Mouse (Mus musculus): Measurements from ENCODE around the gene Pate4. TPM values are rescaled to one million over a fixed set of nuclear protein-coding genes. Genes with fewer than 3 reads are reported as not detected.

Pate4 gene
- polyA plus RNA-seq, 2 experiments, result not detected

DNA sequence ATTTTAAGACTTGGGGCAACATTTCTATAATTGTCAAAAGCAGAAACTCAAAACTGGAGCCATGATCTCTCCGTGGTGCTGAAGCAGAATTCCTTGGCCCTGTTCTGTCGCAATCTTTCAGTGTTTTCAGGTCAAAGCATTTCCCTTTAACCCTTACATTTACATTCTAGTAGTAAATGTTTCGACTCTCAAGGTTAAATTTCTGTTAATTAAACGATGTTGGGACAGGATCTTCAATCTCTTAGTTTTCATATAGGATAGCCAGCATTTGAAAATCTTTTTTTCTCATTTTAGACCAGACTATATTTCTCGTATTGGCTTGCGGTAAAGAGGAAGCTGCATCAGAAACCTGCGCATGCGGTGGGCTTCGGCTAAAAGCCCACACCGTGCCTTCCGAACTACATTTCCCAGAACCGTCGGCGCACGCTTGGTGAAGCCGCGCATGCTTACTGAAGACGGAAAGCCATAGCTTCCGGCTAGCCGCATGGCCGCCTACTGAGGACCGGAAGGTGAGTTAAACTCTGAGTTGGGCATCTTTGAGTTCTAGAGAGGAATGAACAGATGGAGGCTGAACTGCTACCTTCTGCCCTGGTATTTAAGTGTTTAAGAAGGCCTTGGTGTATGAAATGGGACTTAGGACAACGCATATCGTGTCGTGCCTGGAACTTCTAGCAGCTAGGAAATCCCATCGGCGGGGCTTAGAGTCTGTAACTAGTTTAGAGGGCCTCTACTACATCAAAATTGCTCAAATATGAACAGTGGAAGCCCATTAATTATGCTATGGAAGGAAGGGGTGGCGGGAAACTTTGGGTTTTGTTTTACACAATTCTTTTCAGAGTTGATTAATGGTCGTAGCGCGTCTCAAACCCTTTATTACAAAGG, 52.5 kb downstream of the Pate4 start:
- peaks cover 16% of the 10 kb centered on the region for H3K4me1 ChIP-seq (ENCODE audit: control insufficient read depth, insufficient read depth, low read length)
- H3K36me3 ChIP-seq (ENCODE audit: control insufficient read depth, insufficient read depth, low read length), result peaks cover 23% of the 10 kb centered on the region
- peak; percentile 83; the same call in 1 of the 2 replicates for TF ChIP-seq POLR2A (IDR thresholded peaks at IDR 0.05; ENCODE audit: borderline replicate concordance, extremely low read depth, insufficient read depth, insufficient read length)
- peak overlapping the region; percentile 97 for H3K4me2 ChIP-seq (replicated peaks; ENCODE audit: low read depth, low read length, severe bottlenecking)
- peak overlapping the region; percentile 58 for H3K4me3 ChIP-seq (replicated peaks; ENCODE audit: low read length)
- DNase-seq (ENCODE audit: low spot score), result peak; percentile 93
- peak overlapping the region; percentile 59; the same call in 1 of the 2 replicates for H3K27ac ChIP-seq (replicated peaks; ENCODE audit: low read depth, low read length)
- H3K27me3 ChIP-seq (ENCODE audit: control insufficient read depth, insufficient read depth, low read length), result no peaks in the 10 kb centered on the region
- WGBS, result 2% methylated on average over 31 of the region's 31 CpGs
- peak overlapping the region; percentile 61 for H3K9ac ChIP-seq (ENCODE audit: low read depth, low read length, severe bottlenecking)
- ATAC-seq (ENCODE audit: low FRiP score, low read depth), result peak; percentile 90
- no peaks in the 10 kb centered on the region for H3K9me3 ChIP-seq (ENCODE audit: control insufficient read depth, low read length)

GRCm38 (mm10) chr9:35558257-35559008, 53.3 kb downstream of the Pate4 start, which contains the start of the genes Ddx25 and Pus3:
Gene Ddx25 (minus strand): TSS chr9:35558528.
Gene Pus3 (plus strand): TSS chr9:35558595.
- Histone ChIP-seq H3K9me3 (ENCODE audit: control insufficient read depth, low read length) (no peaks in the 10 kb centered on the region), H3K27ac (replicated peaks; ENCODE audit: low read depth, low read length) (peak within 1 kb of the TSS; percentile 59; the same call in 1 of the 2 replicates), H3K27me3 (ENCODE audit: control insufficient read depth, insufficient read depth, low read length) (no peaks in the 10 kb centered on the region), H3K36me3 (ENCODE audit: control insufficient read depth, insufficient read depth, low read length) (peaks cover 23% of the 10 kb centered on the region), H3K4me1 (ENCODE audit: control insufficient read depth, insufficient read depth, low read length) (peaks cover 16% of the 10 kb centered on the region), H3K9ac (ENCODE audit: low read depth, low read length, severe bottlenecking) (peak within 1 kb of the TSS; percentile 61), H3K4me3 (replicated peaks; ENCODE audit: low read length) (peak within 1 kb of the TSS; percentile 58), H3K4me2 (replicated peaks; ENCODE audit: low read depth, low read length, severe bottlenecking) (peak within 1 kb of the TSS; percentile 97)
- under 1% methylated on average over 40 of the region's 59 CpGs for WGBS
- peak; percentile 74 for ATAC-seq (ENCODE audit: low FRiP score, low read depth)
- no peak for DNase-seq (ENCODE audit: low spot score)
- no peak for TF ChIP-seq POLR2A (IDR thresholded peaks at IDR 0.05; ENCODE audit: borderline replicate concordance, extremely low read depth, insufficient read depth, insufficient read length)

Other genes starting within 250 kb of the Pate4 start
- 83.7 and 98.3 TPM in 2 replicates for gene Cdon, start 190.8 kb downstream of the Pate4 start, polyA plus RNA-seq (2012; rRNA removed)
- 39.6 and 40.9 TPM in 2 replicates for gene Cdon, start 190.8 kb downstream of the Pate4 start, polyA plus RNA-seq (2014; fragmentation: Nextera tagmentation; extraction: Ambion mirVana)
- not detected in 2 replicates for gene Gm1113, start 93.7 kb downstream of the Pate4 start, polyA plus RNA-seq (2012; rRNA removed)
- gene Gm1113, start 93.7 kb downstream of the Pate4 start, polyA plus RNA-seq (2014; fragmentation: Nextera tagmentation; extraction: Ambion mirVana), result not detected in 2 replicates
- 1.9 and 2.3 TPM in 2 replicates for gene Ddx25, start 53.4 kb downstream of the Pate4 start, polyA plus RNA-seq (2012; rRNA removed)
- gene Ddx25, start 53.4 kb downstream of the Pate4 start, polyA plus RNA-seq (2014; fragmentation: Nextera tagmentation; extraction: Ambion mirVana), result 3.0 TPM in 2 replicates
- gene Pus3, start 53.3 kb downstream of the Pate4 start, polyA plus RNA-seq (2012; rRNA removed), result 13.1 and 20.8 TPM in 2 replicates
- gene Pus3, start 53.3 kb downstream of the Pate4 start, polyA plus RNA-seq (2014; fragmentation: Nextera tagmentation; extraction: Ambion mirVana), result 18.2 and 21.7 TPM in 2 replicates
- gene Pate2, start 41.7 kb downstream of the Pate4 start, polyA plus RNA-seq (2012; rRNA removed), result 0.53 and 0.97 TPM in 2 replicates
- 0.37 and 0.55 TPM in 2 replicates for gene Pate2, start 41.7 kb downstream of the Pate4 start, polyA plus RNA-seq (2014; fragmentation: Nextera tagmentation; extraction: Ambion mirVana)
- 8.1 and 10.8 TPM in 2 replicates for gene Hyls1, start 41.5 kb downstream of the Pate4 start, polyA plus RNA-seq (2012; rRNA removed)
- gene Hyls1, start 41.5 kb downstream of the Pate4 start, polyA plus RNA-seq (2014; fragmentation: Nextera tagmentation; extraction: Ambion mirVana), result 15.4 and 15.8 TPM in 2 replicates
- gene Pate3, start 36.3 kb upstream of the Pate4 start, polyA plus RNA-seq (2012; rRNA removed), result not detected in 2 replicates
- gene Pate3, start 36.3 kb upstream of the Pate4 start, polyA plus RNA-seq (2014; fragmentation: Nextera tagmentation; extraction: Ambion mirVana), result not detected in 2 replicates
- not detected in 2 replicates for gene Pate1, start 75.4 kb upstream of the Pate4 start, polyA plus RNA-seq (2012; rRNA removed)
- gene Pate1, start 75.4 kb upstream of the Pate4 start, polyA plus RNA-seq (2014; fragmentation: Nextera tagmentation; extraction: Ambion mirVana), result not detected in 2 replicates
- not detected in 2 replicates for gene Gm17677, start 129.1 kb upstream of the Pate4 start, polyA plus RNA-seq (2012; rRNA removed)
- gene Gm17677, start 129.1 kb upstream of the Pate4 start, polyA plus RNA-seq (2014; fragmentation: Nextera tagmentation; extraction: Ambion mirVana), result not detected in 2 replicates
- gene Gm17727, start 166.2 kb upstream of the Pate4 start, polyA plus RNA-seq (2012; rRNA removed), result not detected in 2 replicates
- gene Gm17727, start 166.2 kb upstream of the Pate4 start, polyA plus RNA-seq (2014; fragmentation: Nextera tagmentation; extraction: Ambion mirVana), result not detected in 2 replicates
- not detected in 2 replicates for gene Gm27235, start 178.2 kb upstream of the Pate4 start, polyA plus RNA-seq (2012; rRNA removed)
- gene Gm27235, start 178.2 kb upstream of the Pate4 start, polyA plus RNA-seq (2014; fragmentation: Nextera tagmentation; extraction: Ambion mirVana), result not detected in 2 replicates
- not detected in 2 replicates for gene D730048I06Rik, start 178.2 kb upstream of the Pate4 start, polyA plus RNA-seq (2012; rRNA removed)
- not detected in 2 replicates for gene D730048I06Rik, start 178.2 kb upstream of the Pate4 start, polyA plus RNA-seq (2014; fragmentation: Nextera tagmentation; extraction: Ambion mirVana)
- gene 9230110F15Rik, start 232.2 kb upstream of the Pate4 start, polyA plus RNA-seq (2012; rRNA removed), result not detected in 2 replicates
- gene 9230110F15Rik, start 232.2 kb upstream of the Pate4 start, polyA plus RNA-seq (2014; fragmentation: Nextera tagmentation; extraction: Ambion mirVana), result not detected in 2 replicates

All from limb, embryonic 14.5 days (tissue).